In the genomic region with DNA sequence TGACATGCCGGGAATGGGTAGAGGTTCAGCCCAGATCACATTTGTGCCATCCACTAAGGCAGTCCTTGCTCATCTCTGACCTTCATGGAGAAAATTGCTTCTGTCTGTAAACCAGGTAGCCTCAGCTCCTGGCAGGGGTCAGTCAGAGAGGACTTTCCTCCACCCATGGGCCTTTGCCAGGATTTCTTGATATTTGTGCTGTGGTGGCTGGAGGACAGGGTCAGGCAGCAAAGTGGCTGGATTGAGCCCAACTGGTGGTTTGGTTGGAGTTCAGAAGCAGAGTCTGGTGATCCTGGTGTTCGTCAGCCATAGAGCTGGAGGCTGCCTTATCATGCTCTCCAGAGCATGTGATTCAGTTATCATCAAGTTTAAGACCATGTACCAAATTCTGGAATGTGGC, we compare ENCODE assay signal across 21 mouse cellular contexts. TPM values are rescaled to one million over a fixed set of nuclear protein-coding genes. Genes with fewer than 3 reads are reported as not detected.
"Had no signal": no experiment of that assay in that cellular context is flagged by ENCODE, and none has a peak within 500 bp of the region (broad histone marks: within the 10 kb centered on the region; RNA-seq: fewer than 3 reads in every experiment).

No protein-coding gene starts in this region.

- H3K27ac ChIP-seq: left cerebral cortex, adult 2 months; limb, embryonic 13.5 days; liver, embryonic 12.5 days; liver, embryonic 15.5 days; lung, embryonic 15.5 days; midbrain, embryonic 10.5 days; midbrain, embryonic 13.5 days; neural tube, embryonic 13.5 days; stomach, embryonic 15.5 days had no signal

- DNase-seq: layer of hippocampus, postnatal 36 days; liver; lung, adult 18-20 months; lung, postnatal 10 days; lung, postnatal 36 days; retina, postnatal 1 day; right cerebral cortex, postnatal 25 days; spleen, adult 18-20 months; thymus, postnatal 25 days had no signal

- H3K4me1 ChIP-seq: limb, embryonic 13.5 days; liver, embryonic 12.5 days; liver, embryonic 15.5 days; lung, embryonic 15.5 days; megakaryocyte, embryonic 14.5 days; midbrain, embryonic 10.5 days; midbrain, embryonic 13.5 days; neural tube, embryonic 13.5 days; stomach, embryonic 15.5 days had no signal

- H3K27me3 ChIP-seq: limb, embryonic 13.5 days; liver, embryonic 12.5 days; liver, embryonic 15.5 days; lung, embryonic 15.5 days; megakaryocyte, embryonic 14.5 days; midbrain, embryonic 13.5 days; neural tube, embryonic 13.5 days; stomach, embryonic 15.5 days had no signal

- H3K36me3 ChIP-seq: limb, embryonic 13.5 days; liver, embryonic 12.5 days; liver, embryonic 15.5 days; lung, embryonic 15.5 days; midbrain, embryonic 10.5 days; midbrain, embryonic 13.5 days; neural tube, embryonic 13.5 days; stomach, embryonic 15.5 days had no signal

- H3K4me3 ChIP-seq: left cerebral cortex, adult 2 months; limb, embryonic 13.5 days; liver, embryonic 12.5 days; liver, embryonic 15.5 days; lung, embryonic 15.5 days; megakaryocyte, embryonic 14.5 days; midbrain, embryonic 10.5 days; midbrain, embryonic 13.5 days; myocyte; neural tube, embryonic 13.5 days; stomach, embryonic 15.5 days had no signal

RNA-seq across cellular contexts. Expression of a gene that starts 40.4 kb away (rescaled TPM):
- total RNA-seq: neutrophil, adult 5-6 weeks had no signal
- polyA plus RNA-seq: myocyte had no signal
